Mouse (Mus musculus) ES-E14 (cell line): ENCODE measurements at regions not wholly inside any gene's neighbourhood (a gene's known extent, or its start where the extent isn't known, plus 50 kb on each side); places are given as distances from the start of the nearest gene placed in this dataset.

ENCODE experiments used
- DNase-seq: peaks from one replicate; pipeline ENCODE4 v3.0.0-alpha.2; 2013; ENCODE audit warnings: low read depth, low spot score
- H3K27ac ChIP-seq: 2 replicates; pipeline ENCODE4 v1.5.1; 2012; ENCODE audit warnings: low read depth, mild to moderate bottlenecking, low read length, moderate library complexity, mixed read lengths; ENCODE audit not compliant: poor library complexity, insufficient read depth, severe bottlenecking
- H3K36me3 ChIP-seq: 2 replicates; pipeline ENCODE4 v1.6.1; 2012; ENCODE audit warnings: mild to moderate bottlenecking, low read length, moderate library complexity, mixed read lengths; ENCODE audit not compliant: control insufficient read depth, poor library complexity, insufficient read depth, severe bottlenecking
- H3K4me1 ChIP-seq, 2 experiments: fragments of 150-350 bp in 1 of 2; sonication (generic) in 1 of 2; 2 replicates each; pipeline ENCODE4 v1.6.1; 2012; ENCODE audit warnings: low read length in 2 of 2, mild to moderate bottlenecking in 1 of 2, mixed read lengths in 1 of 2; ENCODE audit not compliant: control insufficient read depth in 2 of 2, insufficient read depth in 2 of 2, poor library complexity in 1 of 2
- H3K4me3 ChIP-seq, 2 experiments: fragments of 150-350 bp in 1 of 2; sonication (generic) in 1 of 2; 2 replicates each; pipeline ENCODE4 v1.5.1; 2012; ENCODE audit warnings: low read length in 2 of 2, low read depth in 1 of 2, mild to moderate bottlenecking in 1 of 2, mixed read lengths in 1 of 2; ENCODE audit not compliant: insufficient read depth in 1 of 2, poor library complexity in 1 of 2, severe bottlenecking in 1 of 2
- H3K9ac ChIP-seq: 2 replicates; pipeline ENCODE4 v1.6.1; 2012; ENCODE audit warnings: low read depth, mild to moderate bottlenecking, low read length, mixed read lengths; ENCODE audit not compliant: poor library complexity, insufficient read depth, severe bottlenecking
- H3K9me3 ChIP-seq: fragments of 150-350 bp; sonication (generic); 2 replicates; pipeline ENCODE4 v1.6.1; 2012; ENCODE audit warnings: low read depth, mild to moderate bottlenecking, low read length; ENCODE audit not compliant: control insufficient read depth, insufficient read depth
- CHD2 ChIP-seq: IDR thresholded peaks from 2 replicates; pipeline ENCODE4 v1.6.1; 2014; ENCODE audit warnings: mild to moderate bottlenecking, low read depth, low read length, inconsistent platforms
- HCFC1 ChIP-seq: IDR thresholded peaks from 2 replicates; pipeline ENCODE4 v1.6.1; 2012; ENCODE audit warnings: low read length, inconsistent platforms, borderline replicate concordance; ENCODE audit not compliant: insufficient read depth
- MAFK ChIP-seq: IDR thresholded peaks from 2 replicates; pipeline ENCODE4 v1.6.1; 2014; ENCODE audit warnings: mild to moderate bottlenecking, low read depth, low read length, inconsistent platforms; ENCODE audit not compliant: insufficient read depth
- ZC3H11A ChIP-seq: IDR thresholded peaks from 2 replicates; pipeline ENCODE4 v1.6.1; 2012; ENCODE audit warnings: low read depth, mild to moderate bottlenecking, inconsistent platforms, low read length, borderline replicate concordance
- ZNF384 ChIP-seq: IDR thresholded peaks from 2 replicates; pipeline ENCODE4 v1.6.1; 2012; ENCODE audit warnings: low read depth, low read length, inconsistent platforms
- in situ Hi-C, 2 experiments: fragments of 600-800 bp; cut with MboI; formaldehyde crosslinking; loops; one replicate each; pipeline ENCODE4 v1.15.1; 2025; ENCODE audit warnings: low sequenced_read_pairs in 2 of 2, inconsistent platforms in 1 of 2; ENCODE audit not compliant: unreplicated experiment in 2 of 2

DNA sequence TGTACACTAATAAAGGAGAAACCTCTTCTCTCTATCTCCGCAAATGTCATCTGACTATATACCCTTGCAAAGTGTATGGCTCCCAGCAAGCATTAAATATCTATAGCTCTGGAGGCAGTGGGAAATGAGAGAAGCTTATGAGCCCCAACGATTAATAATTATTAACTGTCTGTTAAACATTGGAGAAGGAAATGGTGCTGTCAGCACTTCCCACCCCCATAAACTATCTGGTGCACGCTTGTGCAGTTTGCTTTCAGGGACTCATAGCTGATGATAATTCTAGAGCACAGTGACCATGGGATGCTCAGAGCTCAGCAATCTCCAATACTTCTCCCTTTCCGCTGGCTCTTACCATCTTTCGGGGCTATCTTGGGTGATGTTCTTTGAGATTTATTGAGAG lies 541.2 kb downstream of the Grxcr1 start:
- no peaks in the 10 kb centered on the region for H3K9me3 ChIP-seq
- TF ChIP-seq MAFK (no peak), CHD2 (no peak), ZC3H11A (no peak), HCFC1 (no peak), ZNF384 (no peak)
- H3K4me3 ChIP-seq, result no peak overlapping the region
- DNase-seq, result no peak
- H3K9ac ChIP-seq, result no peak overlapping the region
- no peak overlapping the region for H3K27ac ChIP-seq
- H3K36me3 ChIP-seq, result no peaks in the 10 kb centered on the region
- no peaks in the 10 kb centered on the region for H3K4me1 ChIP-seq
- in situ Hi-C loops, result no loop called here

DNA sequence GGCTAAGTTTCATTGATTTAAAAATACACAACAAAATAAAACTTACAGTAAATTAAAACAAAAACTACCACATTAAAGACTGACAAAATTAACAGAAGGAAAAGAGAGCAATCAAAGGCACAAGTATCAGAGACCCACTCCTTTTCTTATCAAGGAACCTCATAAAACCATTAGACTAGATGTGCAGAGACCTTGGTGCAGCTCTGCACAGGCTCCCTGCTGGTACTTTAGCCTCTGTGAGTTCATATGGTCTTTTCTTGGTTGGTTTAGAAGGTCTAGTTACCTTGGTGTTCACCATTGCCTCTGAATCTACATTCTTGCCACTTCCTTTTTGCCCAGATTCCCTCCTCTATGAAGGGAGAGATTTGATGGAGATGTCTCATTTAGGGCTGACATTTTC lies 544.2 kb downstream of the Grxcr1 start:
- no peak for DNase-seq
- Histone ChIP-seq H3K9ac (no peak overlapping the region), H3K9me3 (no peaks in the 10 kb centered on the region), H3K36me3 (no peaks in the 10 kb centered on the region), H3K27ac (no peak overlapping the region), H3K4me1 (no peaks in the 10 kb centered on the region), H3K4me3 (no peak overlapping the region)
- in situ Hi-C loops, result no loop called here
- TF ChIP-seq MAFK, result no peak
- no peak for TF ChIP-seq HCFC1
- no peak for TF ChIP-seq ZNF384
- TF ChIP-seq ZC3H11A, result no peak
- TF ChIP-seq CHD2, result no peak

DNA sequence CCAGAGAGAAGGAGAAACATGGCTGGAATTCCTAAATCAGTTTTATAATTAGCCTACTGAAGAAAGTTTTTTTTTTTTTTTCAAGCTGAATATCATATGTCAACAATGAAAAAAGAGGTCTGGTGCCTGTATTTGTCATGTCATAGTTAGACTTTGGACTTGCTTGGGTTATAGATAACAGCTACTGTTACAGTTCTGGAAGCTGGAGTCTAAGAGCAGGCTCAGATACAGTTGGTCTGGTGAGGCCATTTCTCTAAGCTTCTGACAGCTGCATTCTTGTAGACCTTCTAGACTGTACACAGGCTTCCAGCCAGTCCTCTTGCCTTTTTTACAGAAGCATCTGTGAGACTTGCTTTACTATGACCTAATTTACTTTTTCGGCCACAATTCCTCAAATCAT lies 546.9 kb downstream of the Grxcr1 start:
- no peak overlapping the region for H3K9ac ChIP-seq
- DNase-seq, result no peak
- no peak overlapping the region for H3K27ac ChIP-seq
- in situ Hi-C loops, result no loop called here
- no peaks in the 10 kb centered on the region for H3K4me1 ChIP-seq
- H3K36me3 ChIP-seq, result no peaks in the 10 kb centered on the region
- TF ChIP-seq ZC3H11A, result no peak
- no peak for TF ChIP-seq HCFC1
- TF ChIP-seq CHD2, result no peak
- TF ChIP-seq MAFK, result no peak
- no peak for TF ChIP-seq ZNF384
- H3K9me3 ChIP-seq, result no peaks in the 10 kb centered on the region
- no peak overlapping the region for H3K4me3 ChIP-seq

DNA sequence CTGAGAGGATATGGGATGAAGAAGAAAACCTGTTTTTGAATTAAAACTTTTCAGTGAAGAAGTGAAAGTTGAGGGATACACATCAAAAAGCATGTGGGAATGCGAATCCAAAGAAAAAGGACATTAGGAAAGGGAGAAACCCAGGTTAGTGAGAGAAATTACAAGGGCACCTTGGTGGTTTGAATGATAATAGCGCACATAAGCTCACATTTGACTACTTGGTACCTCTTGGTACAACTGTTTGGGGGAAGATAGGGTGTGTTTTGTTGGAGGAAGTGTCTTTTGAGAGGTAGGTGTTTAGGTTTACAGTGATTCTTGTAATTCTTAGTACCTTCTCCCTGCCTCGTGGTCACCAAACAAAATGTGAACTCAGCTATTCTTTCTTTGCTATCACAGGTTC lies 560.8 kb downstream of the Grxcr1 start:
- H3K4me1 ChIP-seq, result peaks cover 0 to 2% of the 10 kb centered on the region in 2 experiments; a peak in 1 of 4 replicates
- in situ Hi-C loops, result no loop called here
- no peak for TF ChIP-seq CHD2
- TF ChIP-seq ZC3H11A, result no peak
- no peak for TF ChIP-seq HCFC1
- H3K36me3 ChIP-seq, result no peaks in the 10 kb centered on the region
- H3K9me3 ChIP-seq, result no peaks in the 10 kb centered on the region
- H3K4me3 ChIP-seq, result no peak overlapping the region
- no peak overlapping the region for H3K27ac ChIP-seq
- peak; percentile 4 for DNase-seq
- H3K9ac ChIP-seq, result no peak overlapping the region

DNA sequence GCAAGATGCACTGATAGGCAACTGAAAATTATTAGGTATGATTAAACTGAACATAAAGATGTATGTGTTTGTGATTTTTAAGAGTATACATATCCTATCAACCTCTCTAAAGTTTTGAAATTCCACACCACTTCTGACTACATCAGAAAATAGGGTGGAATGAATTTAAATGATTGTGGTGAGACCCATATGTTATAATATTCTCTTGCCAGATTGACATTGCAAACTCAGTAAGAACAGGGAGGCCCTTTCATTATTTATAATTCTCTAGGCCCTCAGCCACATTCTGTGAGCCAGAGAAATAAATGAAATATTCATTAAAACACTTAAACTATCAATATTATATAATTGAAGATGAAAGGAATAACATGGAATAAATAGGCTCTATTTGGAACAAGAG lies 586.8 kb downstream of the Grxcr1 start:
- Histone ChIP-seq H3K9ac (no peak overlapping the region), H3K27ac (no peak overlapping the region), H3K36me3 (no peaks in the 10 kb centered on the region), H3K9me3 (no peaks in the 10 kb centered on the region), H3K4me3 (no peak overlapping the region), H3K4me1 (no peaks in the 10 kb centered on the region)
- DNase-seq, result no peak
- no peak for TF ChIP-seq CHD2
- no peak for TF ChIP-seq HCFC1
- no peak for TF ChIP-seq MAFK
- TF ChIP-seq ZC3H11A, result no peak
- no peak for TF ChIP-seq ZNF384
- in situ Hi-C loops, result no loop called here
